Mouse (Mus musculus): ENCODE measurements around the gene E2f1.

DNA sequence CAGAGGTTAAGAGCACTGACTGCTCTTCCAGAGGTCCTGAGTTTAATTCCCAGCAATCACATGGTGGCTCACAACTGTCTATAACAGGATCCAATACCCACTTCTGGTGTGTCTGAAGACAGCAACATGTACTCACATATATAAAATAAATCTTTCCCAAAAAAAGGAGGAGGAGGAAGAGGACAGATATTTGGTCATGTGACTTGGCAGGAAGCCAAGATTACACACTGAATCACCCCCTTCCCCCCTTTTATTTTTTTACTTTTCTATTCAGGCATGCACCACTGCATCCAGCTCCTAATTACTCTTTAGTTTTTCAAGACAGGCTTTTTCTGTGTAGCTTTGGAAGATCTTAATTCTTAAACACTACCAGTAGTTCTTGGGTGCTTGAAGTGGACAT lies 48.2 kb downstream of the E2f1 start:
- TF ChIP-seq CTCF (IDR thresholded peaks at IDR 0.05; ENCODE audit: low read depth), result no peak
- no peak for TF ChIP-seq EP300 (IDR thresholded peaks at IDR 0.05; ENCODE audit: low read depth)

Measured in liver, postnatal 0 days (tissue).